Mouse (Mus musculus): ENCODE results near the gene Elmod3.

DNA sequence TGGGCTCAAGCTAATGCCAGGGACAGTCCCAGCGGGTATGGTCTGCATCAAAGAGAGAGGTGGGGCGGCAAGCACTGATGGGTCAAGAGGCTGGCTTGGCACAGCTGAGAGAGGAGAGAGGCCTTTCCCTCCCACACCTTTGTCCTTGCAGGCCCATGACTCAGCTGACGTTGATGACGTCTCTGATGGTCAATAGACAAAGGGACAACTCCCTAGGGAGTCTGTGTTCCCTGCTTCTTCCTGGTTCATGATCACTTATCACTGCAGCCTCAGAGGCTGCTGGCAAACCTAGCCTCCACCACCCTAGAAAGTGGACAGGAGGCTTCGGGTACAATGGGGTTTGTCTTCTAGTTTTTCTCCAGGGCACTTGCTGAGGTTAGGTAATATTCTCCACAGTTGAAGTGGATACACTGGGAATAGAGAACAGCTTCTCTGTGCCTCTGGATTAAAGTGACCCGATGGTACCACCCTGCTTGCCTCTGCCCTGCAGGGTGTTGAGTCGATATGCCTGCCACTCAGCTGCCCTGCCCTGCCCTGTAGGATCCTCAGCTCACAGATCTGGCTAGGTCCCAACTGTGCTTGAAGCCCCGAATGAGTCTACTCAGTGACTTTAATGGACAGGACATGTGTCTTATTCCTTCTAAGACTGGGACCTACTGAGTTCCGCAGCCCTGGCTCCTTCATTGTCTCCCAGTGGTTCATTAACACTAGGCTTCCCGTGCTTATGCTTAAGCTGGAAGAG is 69.6 kb downstream of the Elmod3 start:
- TF ChIP-seq CTCF (IDR thresholded peaks at IDR 0.05; ENCODE audit: low read depth) (no peak), EP300 (IDR thresholded peaks at IDR 0.05; ENCODE audit: low read depth) (no peak)

All from liver, postnatal 0 days (tissue).